Mouse (Mus musculus): Measurements from ENCODE around the gene Lrrc17.
"Not testable (repeated sequence)": the region's sequence is repeated elsewhere in the genome, so short reads cannot be mapped to it uniquely, and the experiment has no call there.

Gene Lrrc17

GRCm38 (mm10) chr5:21608311-21609304 is 65.2 kb downstream of the Lrrc17 start:
- no peak for DNase-seq (ENCODE audit: low spot score)

- DNase-seq (ENCODE audit: low spot score): no peak
Observed at GRCm38 (mm10) chr5:21610996-21611395, 67.6 kb downstream of the Lrrc17 start.

DNA sequence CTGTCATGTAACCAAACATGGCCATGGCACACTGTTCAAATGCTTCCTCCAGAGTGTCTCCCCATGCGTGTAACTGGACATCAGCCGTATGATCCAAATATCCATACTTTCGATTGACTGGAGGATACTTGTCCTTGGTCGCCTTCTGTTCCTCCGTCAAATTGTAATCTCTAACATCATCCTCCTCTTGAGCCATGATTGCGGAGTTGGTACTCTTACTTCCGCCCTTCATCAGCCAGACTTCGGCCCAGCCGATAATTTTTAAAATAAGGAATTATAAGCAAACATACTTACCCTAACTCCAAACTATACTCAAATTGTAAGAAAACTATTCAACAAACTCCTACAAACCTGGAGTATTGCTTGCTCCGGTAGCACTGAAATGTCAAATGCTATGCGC is 70.9 kb downstream of the Lrrc17 start:
- not testable (repeated sequence) for DNase-seq (ENCODE audit: low spot score)

DNA sequence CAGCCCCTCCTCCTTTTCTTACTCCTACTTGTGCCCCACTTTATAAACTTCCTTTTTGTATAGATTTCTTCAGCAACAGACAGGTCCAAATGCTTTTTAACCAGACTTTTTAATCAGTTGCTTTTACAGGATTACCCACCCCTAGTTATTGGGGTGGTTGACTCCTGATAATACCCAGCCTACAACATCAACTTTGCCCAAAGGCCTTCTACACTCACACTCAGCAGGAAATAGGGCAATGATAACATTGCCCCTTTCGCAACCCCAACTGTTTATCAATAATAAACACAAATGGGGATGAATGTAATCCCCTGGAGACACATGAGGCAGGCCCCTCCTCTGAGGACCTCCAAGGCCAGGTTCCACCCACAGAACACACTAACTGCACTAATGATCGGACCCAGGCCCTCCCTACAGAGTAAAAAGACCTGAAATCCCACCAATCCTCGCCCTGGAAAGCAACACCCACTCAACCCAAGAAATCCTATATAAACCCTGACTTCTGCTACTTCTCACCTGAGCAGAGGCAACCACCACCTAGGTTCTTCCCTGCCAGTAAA is 73.2 kb downstream of the Lrrc17 start:
- no peak for DNase-seq (ENCODE audit: low spot score)

Data from lung, postnatal 25 days (tissue).